Mouse (Mus musculus) midbrain, embryonic 16.5 days (tissue): ENCODE data around the gene Hltf. TPM values are rescaled to one million over a fixed set of nuclear protein-coding genes. Genes with fewer than 3 reads are reported as not detected.

Experiments
- ATAC-seq: fragments of 200-750 bp; cut with Nextera tagmentation; 2 replicates; pipeline ENCODE4 v1.8.0; 2017; ENCODE audit warnings: moderate TSS enrichment
- H3K27ac ChIP-seq: fragments of 300-500 bp; sonication (generic); 2 replicates; pipeline ENCODE4 v1.5.1; 2014; ENCODE audit warnings: mild to moderate bottlenecking, low read length, mixed read lengths
- H3K27me3 ChIP-seq: fragments of 300-500 bp; sonication (generic); 2 replicates; pipeline ENCODE4 v1.6.1; 2014; ENCODE audit warnings: low read depth, low read length, mixed read lengths; ENCODE audit not compliant: control insufficient read depth, insufficient read depth
- H3K36me3 ChIP-seq: fragments of 300-500 bp; sonication (generic); 2 replicates; pipeline ENCODE4 v1.6.1; 2014; ENCODE audit warnings: mild to moderate bottlenecking, low read length, moderate library complexity, mixed read lengths; ENCODE audit not compliant: control insufficient read depth, insufficient read depth
- H3K4me1 ChIP-seq: fragments of 300-500 bp; sonication (generic); 2 replicates; pipeline ENCODE4 v1.6.1; 2014; ENCODE audit warnings: mild to moderate bottlenecking, low read length, mixed read lengths; ENCODE audit not compliant: control insufficient read depth, insufficient read depth
- H3K4me2 ChIP-seq: fragments of 300-500 bp; sonication (generic); 2 replicates; pipeline ENCODE4 v1.6.1; 2014; ENCODE audit warnings: mild to moderate bottlenecking, low read length, mixed read lengths
- H3K4me3 ChIP-seq: fragments of 300-500 bp; sonication (generic); 2 replicates; pipeline ENCODE4 v1.5.1; 2014; ENCODE audit warnings: low read depth, mild to moderate bottlenecking, low read length, moderate library complexity, mixed read lengths
- H3K9ac ChIP-seq: fragments of 300-500 bp; sonication (generic); 2 replicates; pipeline ENCODE4 v1.6.1; 2014; ENCODE audit warnings: low read depth, low read length, mixed read lengths
- H3K9me3 ChIP-seq: fragments of 300-500 bp; sonication (generic); replicated peaks from 2 replicates; pipeline ENCODE4 v1.6.1; 2014; ENCODE audit warnings: mild to moderate bottlenecking, low read length, mixed read lengths; ENCODE audit not compliant: control insufficient read depth, poor library complexity, severe bottlenecking
- WGBS: fragments of 180-500 bp; shearing (Covaris S2); extraction: QIAGEN DNeasy Blood & Tissue Kit; methylation state at CpG from one replicate; pipeline ENCODE4 v1.1.7; 2014; 5-methylcytosine and 5-hydroxymethylcytosine counted together
- polyA plus RNA-seq: library from polyadenylated mRNA; unstranded; fragments of >200 nt; fragmentation: Nextera tagmentation; extraction: Ambion mirVana; gene quantifications from 2 replicates; pipeline ENCODE4 v1.2.1, GENCODE M21; 2015

Hltf gene
- polyA plus RNA-seq, 1 experiment from 2014 or later: 15.3 TPM

DNA sequence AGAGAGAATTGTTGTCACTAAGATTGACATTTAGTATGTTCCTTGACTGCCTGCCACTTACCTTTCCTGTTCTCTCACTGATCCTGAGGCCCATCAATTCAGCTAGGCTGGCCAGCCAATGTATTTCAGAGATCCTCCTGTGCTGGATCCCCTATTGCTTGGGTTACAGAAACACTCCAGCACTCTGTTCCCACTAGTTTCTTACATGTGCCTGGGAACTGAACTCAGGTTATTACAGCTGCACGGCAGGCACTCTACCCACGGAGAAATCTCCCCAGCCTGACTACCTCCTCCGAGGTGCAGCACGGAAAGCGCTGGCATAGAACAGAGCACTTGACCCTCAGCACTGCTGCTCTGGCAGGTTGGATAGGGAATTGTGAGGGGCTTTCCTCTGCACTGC, 90.0 kb downstream of the Hltf start:
- Histone ChIP-seq H3K9ac (no peak overlapping the region), H3K9me3 (no peaks in the 10 kb centered on the region), H3K4me1 (no peaks in the 10 kb centered on the region), H3K27me3 (no peaks in the 10 kb centered on the region), H3K36me3 (no peaks in the 10 kb centered on the region; the same call in 1 of the 2 replicates), H3K4me3 (no peak overlapping the region), H3K4me2 (no peak overlapping the region), H3K27ac (no peak overlapping the region)
- no peak for ATAC-seq
- WGBS: 76% methylated on average over 5 of the region's 5 CpGs

DNA sequence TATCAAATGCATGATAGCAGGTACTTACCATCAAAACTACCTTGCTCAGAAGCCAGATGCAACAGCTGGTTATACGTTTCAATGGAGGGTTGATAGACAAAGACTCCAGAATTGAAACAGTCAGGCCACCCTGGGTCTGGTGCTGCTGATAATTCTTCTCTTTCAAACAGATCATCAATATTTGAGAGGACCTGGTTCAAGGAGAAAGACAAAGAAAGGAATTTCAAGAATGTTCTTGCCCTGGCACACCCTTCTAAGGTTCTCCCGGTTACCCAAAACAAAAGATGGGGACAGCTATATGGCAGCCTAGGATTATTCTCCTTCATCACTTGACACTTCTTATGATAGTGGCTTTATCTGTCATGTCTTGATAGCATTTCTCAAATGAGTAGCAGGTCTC, 92.9 kb downstream of the Hltf start:
- no peak for ATAC-seq
- Histone ChIP-seq H3K36me3 (no peaks in the 10 kb centered on the region; the same call in 1 of the 2 replicates), H3K4me3 (no peak overlapping the region), H3K4me1 (peaks cover 17% of the 10 kb centered on the region), H3K9me3 (no peaks in the 10 kb centered on the region), H3K27ac (no peak overlapping the region), H3K4me2 (no peak overlapping the region), H3K27me3 (no peaks in the 10 kb centered on the region; the same call in 1 of the 2 replicates), H3K9ac (no peak overlapping the region)
- 72% methylated on average over 2 of the region's 2 CpGs for WGBS

DNA sequence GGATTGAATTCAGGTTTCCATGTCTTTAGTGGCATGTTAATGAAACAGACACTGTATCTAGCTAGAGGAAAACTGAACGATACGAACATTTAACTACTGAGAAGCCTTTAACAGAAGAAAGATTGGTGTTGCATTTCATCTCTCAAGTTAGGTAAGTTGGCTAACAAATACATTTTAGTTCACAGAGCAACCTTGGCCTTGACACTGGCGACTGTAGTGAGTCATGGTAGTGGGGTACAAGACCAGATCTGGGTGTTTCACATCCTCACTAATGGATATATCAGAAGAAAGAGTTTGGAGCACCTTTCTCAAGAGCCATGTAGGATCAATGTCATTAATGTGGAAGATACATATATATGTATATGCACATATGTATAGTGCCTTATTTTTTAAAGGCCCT, 94.0 kb downstream of the Hltf start:
- H3K4me3 ChIP-seq: no peak overlapping the region
- WGBS: 94% methylated on average over 3 of the region's 3 CpGs
- ATAC-seq: no peak
- H3K4me2 ChIP-seq: no peak overlapping the region
- H3K27ac ChIP-seq: no peak overlapping the region
- peaks cover 17% of the 10 kb centered on the region for H3K4me1 ChIP-seq
- H3K27me3 ChIP-seq: no peaks in the 10 kb centered on the region; the same call in 1 of the 2 replicates
- no peaks in the 10 kb centered on the region for H3K9me3 ChIP-seq
- no peaks in the 10 kb centered on the region; the same call in 1 of the 2 replicates for H3K36me3 ChIP-seq
- H3K9ac ChIP-seq: no peak overlapping the region

DNA sequence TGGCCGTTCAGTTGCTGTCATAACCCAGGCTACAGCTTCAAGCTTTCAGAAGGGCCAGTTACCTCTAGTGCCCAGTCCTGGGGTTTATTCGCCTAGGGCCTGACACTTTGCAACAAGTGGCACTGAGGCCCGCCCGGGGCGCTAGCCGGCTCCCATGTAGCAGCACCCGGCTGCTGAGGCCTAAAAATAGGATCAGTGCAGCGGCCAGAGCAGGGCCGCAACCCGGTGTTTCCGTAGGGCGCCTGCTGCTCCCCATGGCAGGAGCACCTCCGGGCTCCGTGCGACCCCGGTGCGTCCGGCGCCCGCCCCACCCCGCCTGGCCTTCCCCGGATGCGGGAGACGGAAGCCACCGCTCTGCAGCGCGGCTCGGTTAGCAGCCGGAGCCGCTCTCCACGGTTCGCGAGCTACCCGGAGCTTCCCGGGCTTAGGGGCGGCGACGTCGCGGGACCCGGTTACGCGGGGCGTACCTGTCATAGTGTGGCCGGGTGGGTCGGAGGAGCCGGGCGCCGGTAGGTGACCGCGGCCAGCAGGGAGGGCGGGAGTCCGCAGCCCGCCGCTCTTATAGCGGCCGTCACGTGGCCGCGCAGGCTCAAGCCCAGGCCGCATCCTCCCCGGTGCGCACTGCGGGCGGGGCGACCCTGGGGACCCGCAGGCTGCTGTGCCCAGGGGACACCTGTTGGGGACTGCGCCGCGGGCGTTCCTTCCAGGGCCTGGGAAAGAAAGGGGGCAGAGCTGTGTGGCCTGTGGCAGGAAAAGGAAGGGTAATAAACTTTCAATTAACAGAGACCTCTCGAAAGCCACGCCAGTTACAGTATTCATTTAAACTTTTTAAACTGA, 97.1 kb downstream of the Hltf start, which contains the start of gene Gyg:
TSS of gene Gyg (minus strand) at position 787 of the 837 bp plus-strand sequence.
- ATAC-seq: peak; percentile 96
- Histone ChIP-seq H3K9ac (peak within 1 kb of the TSS; percentile 92), H3K27ac (0 out of 2 replicates have a peak within 1 kb of the TSS, but pooled peaks have one; percentile 49), H3K36me3 (no peaks in the 10 kb centered on the region), H3K4me1 (peaks cover 17% of the 10 kb centered on the region), H3K4me2 (peak within 1 kb of the TSS; percentile 97), H3K27me3 (no peaks in the 10 kb centered on the region; the same call in 1 of the 2 replicates), H3K9me3 (no peaks in the 10 kb centered on the region), H3K4me3 (peak within 1 kb of the TSS; percentile 91)
- under 1% methylated on average over 67 of the region's 73 CpGs for whole genome bisulfite sequencing

DNA sequence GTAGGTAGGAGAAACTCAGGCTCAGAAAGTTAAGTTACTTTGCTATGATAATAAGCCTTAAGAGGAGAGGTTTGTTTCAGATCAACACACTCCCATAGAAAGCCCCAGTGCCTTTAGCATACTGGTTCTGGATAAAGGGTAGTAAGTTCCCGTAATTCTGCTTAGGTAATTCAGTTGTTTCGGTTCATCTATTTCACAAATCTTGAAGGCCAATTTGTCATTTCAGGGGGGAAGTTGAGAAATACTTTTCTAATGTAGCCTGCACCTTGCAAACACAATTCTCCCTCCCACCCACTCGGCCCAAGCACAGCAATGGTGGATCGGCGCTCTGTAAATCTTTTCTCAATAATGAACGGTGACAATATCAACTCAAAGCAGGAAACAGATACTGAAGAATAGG, 97.9 kb downstream of the Hltf start:
- Histone ChIP-seq H3K36me3 (no peaks in the 10 kb centered on the region), H3K9me3 (no peaks in the 10 kb centered on the region), H3K4me3 (peak overlapping the region; percentile 91; the same call in 1 of the 2 replicates), H3K27me3 (no peaks in the 10 kb centered on the region; the same call in 1 of the 2 replicates), H3K4me1 (peaks cover 17% of the 10 kb centered on the region), H3K27ac (no peak overlapping the region), H3K4me2 (peak overlapping the region; percentile 97), H3K9ac (0 out of 2 replicates have a peak overlapping the region, but pooled peaks have one; percentile 14)
- 86% methylated on average over 6 of the region's 6 CpGs for WGBS
- ATAC-seq: no peak

DNA sequence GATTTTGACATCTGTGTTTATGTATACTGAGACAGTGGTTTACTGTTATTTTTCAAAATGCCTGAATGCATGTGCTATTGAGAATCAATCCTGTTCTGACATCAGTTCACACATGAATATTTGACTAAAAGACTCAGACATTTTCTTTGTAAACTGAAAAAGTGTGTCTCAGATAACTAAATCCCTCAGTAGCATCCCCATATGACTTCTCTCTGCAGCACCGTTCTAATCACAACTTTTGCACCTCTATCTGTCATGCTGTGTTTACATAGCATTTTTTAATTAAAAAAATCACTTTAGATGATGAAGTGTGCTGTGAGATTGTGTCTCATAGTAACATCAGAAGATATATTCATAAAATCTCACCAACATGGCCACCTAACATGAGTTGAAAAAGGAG, 109.9 kb downstream of the Hltf start:
- Histone ChIP-seq H3K9ac (no peak overlapping the region), H3K36me3 (no peaks in the 10 kb centered on the region), H3K4me1 (no peaks in the 10 kb centered on the region), H3K9me3 (no peaks in the 10 kb centered on the region), H3K27me3 (no peaks in the 10 kb centered on the region), H3K4me3 (no peak overlapping the region), H3K27ac (no peak overlapping the region), H3K4me2 (no peak overlapping the region)
- 88% methylated on average over 1 of the region's 1 CpGs for WGBS
- ATAC-seq: no peak

Other genes with a start within 250 kb of the Hltf start
- gene Cp, start 100.8 kb upstream of the Hltf start, polyA plus RNA-seq: 8.0 and 10.2 TPM in 2 replicates
- 12.3 and 12.5 TPM in 2 replicates for gene Hps3, start 22.5 kb upstream of the Hltf start, polyA plus RNA-seq
- gene Gyg, start 97.5 kb downstream of the Hltf start, polyA plus RNA-seq: 53.8 and 70.2 TPM in 2 replicates
- gene Cpa3, start 184.4 kb downstream of the Hltf start, polyA plus RNA-seq: 0.29 TPM in 1 of 2 replicates, not detected in the other
- 0.06 TPM in 1 of 2 replicates, not detected in the other for gene Cpb1, start 217.9 kb downstream of the Hltf start, polyA plus RNA-seq